Mouse (Mus musculus) kidney, embryonic 14.5 days (tissue): ENCODE measurements around the gene Rhox13. TPM values are rescaled to one million over a fixed set of nuclear protein-coding genes. Genes with fewer than 3 reads are reported as not detected.

Experiments used
- polyA plus RNA-seq: library from polyadenylated mRNA; unstranded; fragments of >200 nt; fragmentation: Nextera tagmentation; extraction: Ambion mirVana; gene quantifications from 2 replicates; pipeline ENCODE4 v1.2.1, GENCODE M21; 2014

Gene Rhox13
- polyA plus RNA-seq, 1 experiment from 2014 or later = not detected

Other genes starting within 250 kb of the Rhox13 start
- not detected in 2 replicates for gene Rhox8, start 242.3 kb upstream of the Rhox13 start, polyA plus RNA-seq
- not detected in 2 replicates for gene Rhox7b, start 224.0 kb upstream of the Rhox13 start, polyA plus RNA-seq
- gene Rhox9, start 219.4 kb upstream of the Rhox13 start, polyA plus RNA-seq = not detected in 2 replicates
- not detected in 2 replicates for gene Btg1-ps1, start 102.4 kb upstream of the Rhox13 start, polyA plus RNA-seq
- not detected in 2 replicates for gene Btg1-ps2, start 78.1 kb upstream of the Rhox13 start, polyA plus RNA-seq
- gene Rhox10, start 54.7 kb upstream of the Rhox13 start, polyA plus RNA-seq = not detected in 2 replicates
- not detected in 2 replicates for gene Rhox11, start 36.1 kb upstream of the Rhox13 start, polyA plus RNA-seq
- gene Rhox12, start 10.3 kb upstream of the Rhox13 start, polyA plus RNA-seq = not detected in 2 replicates
- gene Zbtb33, start 68.6 kb downstream of the Rhox13 start, polyA plus RNA-seq = 6.9 and 8.0 TPM in 2 replicates
- 23.5 and 31.5 TPM in 2 replicates for gene Tmem255a, start 131.2 kb downstream of the Rhox13 start, polyA plus RNA-seq
- gene Atp1b4, start 195.0 kb downstream of the Rhox13 start, polyA plus RNA-seq = not detected in 2 replicates